Mouse (Mus musculus): ENCODE measurements around the gene Rassf3.

Gene Rassf3

DNA sequence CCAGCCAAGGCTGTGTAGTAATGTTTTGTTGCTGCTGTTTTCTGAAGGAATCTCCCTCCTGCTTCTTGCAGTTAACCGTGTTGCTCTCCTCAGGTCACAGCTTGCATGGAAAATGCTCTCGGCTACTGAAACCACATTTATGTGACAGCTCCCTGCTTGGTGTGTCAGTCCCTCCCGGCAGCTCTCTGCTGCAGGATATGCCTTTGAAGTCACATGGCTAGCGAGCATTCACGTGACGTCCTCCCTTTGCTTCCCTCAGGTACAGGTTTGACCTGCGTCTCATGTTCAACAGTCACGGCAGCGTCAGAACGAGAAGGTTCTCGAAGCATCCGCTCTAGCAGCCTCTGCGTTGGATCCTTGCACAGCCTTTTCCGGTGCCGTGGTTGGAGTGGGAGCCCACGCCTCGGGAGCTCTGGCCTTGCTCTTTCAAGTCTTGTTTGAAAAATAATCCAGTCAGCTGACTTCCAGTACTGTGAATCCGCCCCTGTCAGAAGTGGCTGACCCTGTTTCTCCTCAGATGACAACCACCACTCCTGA, 81.3 kb downstream of the Rassf3 start:
- DNase-seq: no peak

DNA sequence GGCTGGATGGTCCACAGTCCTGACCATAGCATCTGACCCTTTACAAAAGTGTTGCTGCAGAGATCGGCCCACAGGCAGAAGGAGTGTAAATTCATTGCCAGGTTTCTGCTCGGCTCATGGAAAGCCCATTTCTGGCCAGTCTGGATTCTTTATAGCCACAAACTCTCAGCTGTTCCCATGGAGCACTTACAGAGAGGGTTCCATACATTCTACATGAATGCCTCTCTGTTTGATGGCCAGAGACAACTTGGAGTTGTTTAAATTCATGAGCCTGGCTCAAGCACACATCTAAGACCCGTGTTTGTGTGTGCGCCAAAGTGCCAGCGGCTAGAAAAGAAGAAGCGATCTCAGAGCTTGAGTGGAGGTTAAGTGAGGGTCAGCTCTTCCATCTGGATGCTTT, 81.9 kb downstream of the Rassf3 start:
- no peak for DNase-seq

DNA sequence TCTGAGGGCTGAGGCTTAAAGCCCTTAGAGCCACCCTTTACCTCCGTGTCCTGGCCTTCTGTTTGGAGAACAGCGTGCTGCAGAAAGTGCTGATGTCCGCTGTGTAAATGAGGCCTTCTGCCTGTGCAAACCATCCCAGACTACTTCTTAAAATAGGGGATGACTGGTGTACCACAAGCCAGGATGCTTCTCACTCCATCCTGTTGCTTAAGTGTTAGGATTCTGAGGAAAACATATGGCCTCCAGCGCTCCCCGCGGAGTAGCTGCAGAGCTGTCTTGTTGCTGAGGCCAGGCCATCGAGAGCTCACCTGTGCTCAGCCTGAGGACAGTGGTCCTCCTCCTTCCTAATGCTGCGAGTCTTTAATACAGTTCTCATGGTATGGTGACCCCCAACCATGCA, 84.2 kb downstream of the Rassf3 start:
- DNase-seq: no peak

DNA sequence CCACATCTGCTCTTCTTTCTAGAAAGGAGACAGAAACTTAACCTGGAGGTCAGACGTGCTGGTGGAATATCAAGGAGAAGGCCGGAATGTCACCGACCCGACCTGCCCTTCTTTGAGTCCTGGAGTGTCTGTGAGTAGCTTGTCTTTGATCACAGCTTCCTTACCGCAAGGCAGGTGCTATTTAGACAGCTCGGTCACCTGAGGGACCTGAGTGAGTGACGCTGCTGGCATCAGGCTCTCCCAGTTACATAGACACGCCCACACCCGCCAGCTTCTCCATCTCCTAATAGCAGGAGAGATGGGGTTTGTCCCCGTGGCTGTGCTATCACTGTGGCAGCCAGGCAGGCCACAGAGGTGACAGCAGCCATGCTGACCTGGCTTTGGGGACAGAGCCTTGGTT, 85.5 kb downstream of the Rassf3 start:
- DNase-seq: no peak

DNA sequence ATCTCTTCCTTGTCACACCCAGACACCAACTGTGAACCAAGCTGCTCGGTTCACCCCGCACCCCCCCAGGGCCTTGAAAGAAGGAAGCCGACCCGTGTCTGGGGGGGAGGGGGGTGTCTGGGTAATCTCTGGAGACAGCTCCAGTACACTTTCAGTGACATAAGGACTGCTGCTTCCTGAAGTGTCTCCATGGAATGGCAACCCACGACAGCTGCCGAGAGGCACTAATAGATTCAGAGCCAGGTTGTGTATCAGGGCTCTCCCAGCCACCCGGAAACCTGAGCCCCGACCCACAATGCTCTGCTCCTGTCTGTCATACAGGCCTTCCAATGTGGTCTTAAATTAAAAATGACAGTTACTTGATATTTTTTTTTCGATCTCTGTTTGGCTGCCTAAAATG, 89.8 kb downstream of the Rassf3 start:
- no peak for DNase-seq

DNA sequence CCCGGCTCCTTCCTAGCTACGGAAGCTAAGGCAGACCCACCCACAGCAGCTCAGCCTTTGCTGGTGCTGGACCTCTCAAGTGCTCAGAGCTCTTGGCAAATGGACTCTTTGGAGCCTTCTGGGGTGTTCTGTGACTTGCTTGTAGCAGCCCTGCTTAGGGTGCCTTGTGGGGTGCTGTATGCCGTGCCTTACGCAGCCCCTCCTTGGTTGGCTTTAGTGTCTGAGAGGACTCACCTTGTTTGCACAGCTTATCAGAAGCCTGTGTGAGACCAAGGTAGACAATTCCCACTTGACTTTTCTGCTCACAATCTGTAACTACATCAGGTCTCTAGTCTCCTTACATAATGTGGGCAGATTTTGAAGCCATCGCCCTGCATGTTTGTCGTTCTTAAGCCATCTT, 90.5 kb downstream of the Rassf3 start:
- DNase-seq: no peak

DNA sequence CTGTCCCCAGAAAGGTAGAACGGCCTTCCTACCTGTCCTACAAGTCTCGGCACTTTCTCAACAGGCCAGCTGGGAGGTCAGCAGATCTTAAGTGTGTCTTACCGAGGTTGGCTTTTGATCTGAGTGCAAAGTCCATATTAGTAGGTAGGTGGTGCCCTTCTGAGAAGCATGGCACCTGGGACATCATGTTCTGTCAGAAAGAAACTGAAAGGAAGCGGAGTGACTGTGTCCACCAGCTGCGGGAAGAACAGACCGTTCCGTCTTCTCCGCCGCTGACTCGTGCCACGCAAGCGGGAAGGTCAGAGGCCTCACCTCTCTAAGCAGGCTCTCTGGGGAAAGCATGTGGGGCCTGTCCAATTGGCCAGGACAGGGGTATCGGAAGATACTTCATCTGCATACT, 91.4 kb downstream of the Rassf3 start:
- DNase-seq: no peak

- no peak for DNase-seq
These were observed 94.9 kb downstream of the Rassf3 start for GRCm38 (mm10) chr10:121381280-121381679.

- DNase-seq: no peak
These were observed 96.8 kb downstream of the Rassf3 start for GRCm38 (mm10) chr10:121379387-121379786.

DNA sequence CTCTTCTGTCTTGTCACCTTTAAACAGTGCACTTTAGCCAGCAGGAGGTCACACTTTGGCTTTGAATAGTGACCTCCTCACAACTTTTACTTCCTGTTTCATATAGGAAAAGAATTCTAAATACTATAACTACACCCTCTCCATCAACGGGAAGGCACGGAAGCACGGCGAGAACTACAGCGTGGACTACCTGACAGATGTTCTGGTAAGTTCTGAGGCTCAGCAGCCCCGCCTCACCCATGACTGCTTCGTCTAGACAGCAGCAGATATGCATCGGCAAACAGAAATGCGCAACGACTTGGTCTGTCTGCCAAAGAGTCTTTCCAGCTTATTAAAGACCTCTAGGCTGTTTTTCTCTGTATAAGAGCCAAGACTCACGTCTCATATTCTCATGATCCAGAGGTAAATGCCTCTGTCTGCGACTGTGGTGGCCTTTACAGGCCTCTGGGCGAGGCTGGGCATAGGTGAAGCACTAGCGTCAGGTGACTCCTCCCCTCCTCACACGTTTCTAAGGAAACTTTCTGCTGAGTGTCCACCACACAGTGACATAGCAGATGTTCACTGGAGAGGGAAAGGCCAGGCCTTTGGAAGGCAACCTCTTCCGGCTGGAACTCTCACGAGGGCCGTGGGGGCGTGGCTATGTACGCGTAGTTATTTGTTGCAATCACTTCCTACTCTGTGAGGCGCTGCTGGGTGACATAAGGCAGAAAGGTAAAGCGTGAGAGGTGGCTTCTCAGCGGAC, 99.4 kb downstream of the Rassf3 start:
- no peak for DNase-seq

- no peak for DNase-seq
These were observed 100.3 kb downstream of the Rassf3 start for GRCm38 (mm10) chr10:121375649-121376493.

- DNase-seq: no peak
These were observed 101.2 kb downstream of the Rassf3 start for GRCm38 (mm10) chr10:121374693-121375620.

DNA sequence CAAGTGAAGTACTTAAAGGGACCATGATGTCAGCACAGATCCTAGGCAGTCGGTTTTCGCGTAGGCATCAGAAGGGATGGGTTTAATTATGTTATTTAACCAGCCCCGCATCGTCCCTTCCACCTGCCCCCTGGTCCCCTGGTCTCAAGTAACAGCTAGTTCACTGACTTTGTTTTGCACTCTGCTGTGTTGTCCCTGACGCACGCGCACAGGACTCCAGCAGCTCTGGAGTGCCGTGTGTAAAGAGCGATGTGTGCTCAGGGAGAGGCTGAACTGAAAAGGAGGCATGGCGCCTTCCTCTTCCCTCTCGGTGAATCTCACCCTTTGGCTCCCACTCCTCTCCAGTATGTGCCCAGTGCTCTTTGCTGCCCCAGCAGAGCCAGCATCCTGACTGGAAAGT, 102.1 kb downstream of the Rassf3 start:
- no peak for DNase-seq

DNA sequence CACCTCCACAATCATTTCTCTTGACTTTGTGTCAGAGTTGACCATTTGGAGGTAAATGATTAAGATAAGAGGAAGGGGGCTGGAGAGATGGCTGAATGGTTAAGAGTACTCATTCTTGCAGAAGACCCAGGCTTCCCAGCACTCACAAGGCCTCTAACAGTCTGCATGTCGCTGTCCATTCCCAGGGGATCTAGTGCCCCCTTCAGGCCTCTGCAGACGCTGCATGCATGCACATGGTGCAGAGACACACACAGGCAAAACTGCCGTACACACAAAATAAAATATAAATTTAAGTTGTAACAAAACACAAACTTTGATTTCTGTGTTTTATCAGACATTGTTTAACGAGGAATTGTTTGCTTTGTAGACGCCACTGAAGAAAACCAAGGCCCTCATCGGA, 105.4 kb downstream of the Rassf3 start:
- DNase-seq: no peak

GRCm38 (mm10) chr10:121368783-121369465, 107.2 kb downstream of the Rassf3 start:
- no peak for DNase-seq

- DNase-seq: no peak
These were observed 108.4 kb downstream of the Rassf3 start for GRCm38 (mm10) chr10:121367780-121368179.

GRCm38 (mm10) chr10:121367271-121367670, 108.9 kb downstream of the Rassf3 start:
- DNase-seq: no peak

DNA sequence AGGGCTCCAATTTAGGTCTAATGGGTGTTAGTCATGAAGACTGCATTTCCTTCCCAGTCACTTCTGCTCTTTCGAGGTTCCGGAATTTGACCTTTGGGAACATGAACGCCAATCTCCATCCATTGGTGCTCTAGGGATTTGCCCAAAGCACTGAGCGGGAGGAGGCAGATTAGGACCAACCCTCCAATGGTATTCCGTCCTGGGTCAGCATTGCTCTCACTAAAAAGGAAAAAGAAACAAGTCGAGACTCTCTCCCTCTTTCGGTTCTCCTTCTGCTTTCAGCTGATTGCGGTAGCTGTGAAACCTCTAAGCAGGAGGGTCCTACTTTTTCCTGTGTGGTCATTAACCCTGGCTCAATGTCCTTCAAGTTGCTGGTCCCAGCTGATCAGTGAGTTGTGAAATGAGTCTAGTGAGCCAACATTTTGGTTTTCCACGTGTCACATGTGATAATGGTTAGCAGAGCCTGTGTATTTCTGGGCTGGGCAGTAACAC, 110.3 kb downstream of the Rassf3 start:
- no peak for DNase-seq

DNA sequence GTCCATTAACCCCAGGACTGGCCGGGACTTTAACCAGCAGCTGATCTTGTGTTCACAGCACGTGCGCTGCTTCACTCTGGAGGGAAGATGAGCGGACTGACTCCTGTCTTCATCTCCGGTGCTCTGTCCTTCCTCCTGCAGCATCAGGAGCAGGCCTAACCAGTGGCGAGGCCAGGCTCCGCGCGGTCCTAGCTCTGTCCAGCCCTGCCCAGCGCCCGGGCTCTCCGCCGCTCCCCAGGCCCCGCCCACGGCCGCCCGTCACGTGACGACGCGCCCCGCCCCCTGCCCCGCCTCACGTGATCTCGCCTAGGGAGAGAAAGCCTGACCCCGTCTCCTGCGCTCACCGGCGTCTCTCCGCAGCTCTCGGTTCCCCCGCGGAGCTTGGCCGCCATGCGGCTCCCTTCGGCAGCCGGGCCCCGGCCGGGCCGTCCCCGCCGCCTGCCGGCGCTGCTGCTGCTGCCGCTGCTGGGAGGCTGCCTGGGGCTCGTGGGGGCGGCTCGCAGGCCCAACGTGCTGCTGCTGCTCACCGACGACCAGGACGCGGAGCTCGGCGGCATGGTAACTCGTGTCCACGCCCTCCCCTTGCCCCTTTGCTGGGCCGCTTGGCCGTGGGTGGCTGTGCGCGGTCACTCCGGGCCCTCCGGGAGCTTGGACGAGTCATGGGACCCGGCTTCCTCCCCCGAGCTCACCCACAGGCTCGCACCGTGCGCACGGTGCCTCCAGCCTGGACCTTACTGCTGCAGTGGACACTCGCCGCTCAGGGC, 111.2 kb downstream of the Rassf3 start, which contains the start of gene Gns:
Gns (plus strand) TSS at position 290 of the 764 bp plus-strand sequence.
- DNase-seq: peak; percentile 87

GRCm38 (mm10) chr10:121364306-121364705, 111.8 kb downstream of the Rassf3 start:
- no peak for DNase-seq

DNA sequence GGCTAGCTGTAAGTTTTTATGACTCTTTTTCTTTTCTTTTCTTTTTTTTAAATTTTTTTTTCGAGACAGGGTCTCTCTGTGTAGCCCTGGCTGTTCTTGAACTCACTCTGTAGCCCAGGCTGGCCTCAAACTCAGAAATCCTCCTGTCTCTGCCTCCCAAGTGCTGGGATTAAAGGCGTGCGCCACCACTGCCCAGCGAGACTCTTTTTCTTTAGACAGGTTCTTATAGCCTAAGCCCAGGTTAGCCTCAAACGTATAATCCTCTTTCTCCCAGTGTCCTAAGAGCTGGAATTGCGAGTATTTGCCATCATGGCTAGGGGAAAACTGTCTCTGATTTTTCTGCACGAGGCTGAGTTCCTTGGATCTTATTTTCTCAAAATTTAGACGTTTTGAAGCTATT, 112.9 kb downstream of the Rassf3 start:
- no peak for DNase-seq

Data from thymus, postnatal 14 days (tissue).